Mouse (Mus musculus) brain, embryonic 14.5 days (tissue): ENCODE data around the gene Gas2l2.

Experiments used
- CTCF ChIP-seq: fragments of 200-500 bp; IDR thresholded peaks from 2 replicates; pipeline ENCODE4 v1.5.1; 2012; ENCODE audit warnings: inconsistent platforms, mild to moderate bottlenecking, moderate library complexity, borderline replicate concordance; ENCODE audit not compliant: insufficient read depth, insufficient read length; ENCODE audit errors: extremely low read depth
- POLR2A ChIP-seq: fragments of 200-500 bp; IDR thresholded peaks from 2 replicates; pipeline ENCODE4 v1.6.1; 2012; ENCODE audit warnings: mild to moderate bottlenecking, inconsistent platforms, borderline replicate concordance; ENCODE audit not compliant: poor library complexity, insufficient read depth, insufficient read length, severe bottlenecking; ENCODE audit errors: extremely low read depth

- TF ChIP-seq CTCF (no peak), POLR2A (no peak)
Measured at GRCm38 (mm10) chr11:83429355-83429754, at the start of gene Gas2l2.
